Mouse (Mus musculus) megakaryocyte, adult 5-6 weeks (primary cell): ENCODE measurements around the gene Saa1. TPM values are rescaled to one million over a fixed set of nuclear protein-coding genes. Genes with fewer than 3 reads are reported as not detected.

Source experiments
- ATAC-seq: 2 replicates; pipeline ENCODE4 v1.8.0; 2016; ENCODE audit warnings: mild to moderate bottlenecking, inconsistent platforms; ENCODE audit not compliant: poor library complexity, severe bottlenecking
- total RNA-seq, 2 experiments: library from RNA; stranded (forward) in 1 of 2; stranded (reverse) in 1 of 2; fragments of 153-499, 151-499 nt in 1 of 2; fragments of 221-1000, 200-1000 nt in 1 of 2; gene quantifications; 2 replicates each; pipeline versions ENCODE4 v1.2.3 to v1.2.4; 2015 to 2017

Saa1 gene
- total RNA-seq, 2 experiments from 2014 or later, result not detected

DNA sequence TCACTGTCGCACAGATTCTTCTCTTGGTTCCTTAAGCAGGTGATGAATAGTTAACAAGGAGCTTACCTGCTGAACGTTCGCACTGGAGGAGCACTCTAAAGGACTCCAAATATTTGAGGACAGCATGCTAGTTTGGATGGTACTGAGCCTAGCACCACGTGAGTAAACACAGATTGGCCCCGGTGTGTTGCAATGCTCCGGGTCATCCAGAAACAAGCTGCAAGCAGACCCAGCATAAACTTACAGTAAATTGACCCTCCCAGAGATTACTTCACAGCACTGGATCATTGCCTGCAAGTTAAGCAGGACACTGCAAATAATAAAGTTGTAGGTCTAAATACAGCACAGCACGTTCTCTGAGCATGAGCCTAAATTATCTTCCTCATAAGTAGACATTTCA, 23.3 kb downstream of the Saa1 start:
- ATAC-seq, result no peak

DNA sequence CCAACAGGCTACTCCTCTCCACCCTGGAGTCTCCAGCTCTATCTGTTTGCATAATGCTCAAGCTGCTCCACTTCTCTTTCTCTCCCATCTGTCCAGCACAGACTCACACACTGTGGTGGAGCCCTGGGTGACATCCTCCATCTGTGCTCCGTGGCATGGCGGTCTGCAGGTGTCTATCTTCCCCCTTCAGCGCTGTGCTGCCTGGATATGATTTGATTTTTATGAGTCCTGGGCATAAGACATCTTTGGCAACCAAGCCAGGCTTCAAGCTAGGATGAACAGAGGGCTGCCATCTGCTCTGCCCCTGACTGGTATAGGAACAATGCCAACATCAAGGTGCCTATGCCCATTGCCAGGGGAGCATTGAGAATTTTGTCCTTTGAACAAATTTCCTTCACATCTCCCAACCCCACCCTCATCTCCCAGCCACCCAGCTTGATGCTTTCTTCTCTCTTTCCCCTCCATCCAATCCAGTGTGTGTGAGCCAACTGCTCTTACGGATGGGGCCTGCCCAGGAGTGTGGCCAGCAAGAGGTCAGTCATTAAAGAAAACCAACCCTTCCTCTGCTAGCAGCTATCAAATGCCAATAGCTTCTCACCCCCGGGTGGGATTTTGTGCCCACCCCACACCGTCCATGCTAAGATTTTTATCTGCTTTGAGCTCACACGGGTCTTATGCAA, 24.0 kb downstream of the Saa1 start:
- ATAC-seq, result no peak

DNA sequence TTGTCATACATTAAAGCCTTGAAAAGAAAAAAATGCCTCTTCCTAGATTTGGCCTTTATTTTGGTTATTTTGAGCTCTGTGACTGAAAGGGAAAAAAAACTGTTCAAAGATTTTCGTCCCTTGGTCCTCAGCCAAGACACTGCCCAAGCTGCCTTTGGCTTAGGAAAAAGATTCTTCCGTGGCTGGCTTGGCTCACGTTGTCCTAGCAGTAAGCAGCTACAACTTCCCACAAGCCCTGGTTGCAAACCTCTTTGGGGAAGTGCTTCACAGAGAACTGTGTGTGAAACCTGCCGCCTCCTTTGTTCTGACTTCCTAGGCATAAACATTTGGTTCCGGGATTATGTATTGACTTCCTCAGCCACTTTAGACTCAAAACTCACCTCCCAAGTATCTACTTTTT, 25.9 kb downstream of the Saa1 start:
- peak; percentile 65 for ATAC-seq

DNA sequence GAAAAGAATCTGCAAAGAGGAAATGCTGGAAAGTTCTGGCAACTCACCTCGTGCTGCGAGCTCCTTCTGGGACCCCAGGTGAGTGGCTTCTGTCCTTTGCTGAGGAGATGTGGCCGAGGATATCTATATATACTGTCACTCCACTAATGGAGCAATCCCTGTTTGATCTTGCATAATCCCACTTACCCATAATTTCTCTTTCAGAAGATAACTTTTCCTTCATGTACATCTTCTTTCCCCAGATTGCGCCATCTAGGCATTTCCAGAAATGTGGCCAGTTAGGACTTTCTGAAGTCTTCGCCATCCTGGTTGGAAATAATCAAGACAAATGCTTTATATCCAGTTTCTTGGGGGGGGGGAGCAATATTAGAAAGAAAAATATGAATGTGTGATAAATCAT, 27.2 kb downstream of the Saa1 start, which contains the start of gene Saa3:
Gene Saa3 (minus strand): TSS at position 101 of the 400 bp plus-strand sequence.
- ATAC-seq, result no peak

DNA sequence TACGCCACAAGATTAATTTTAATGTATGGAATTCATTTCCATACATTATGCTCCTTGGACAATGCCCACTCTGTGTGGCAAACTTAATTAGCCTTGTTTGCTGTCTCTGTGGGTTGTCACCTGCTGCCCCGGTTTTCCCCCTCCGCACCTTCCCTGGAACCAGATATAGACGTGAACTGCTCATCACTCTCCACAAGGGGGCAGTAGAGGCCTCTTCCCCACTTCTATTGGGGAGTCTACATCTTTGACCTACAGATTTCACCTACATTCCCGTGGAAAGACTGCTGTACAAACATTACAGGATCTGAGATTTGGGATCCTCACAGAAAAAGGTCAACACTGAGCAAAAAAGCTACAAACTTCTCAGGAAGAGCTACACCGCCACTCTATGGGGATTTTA, 28.3 kb downstream of the Saa1 start:
- ATAC-seq, result peak; percentile 39; the same call in 1 of the 2 replicates

DNA sequence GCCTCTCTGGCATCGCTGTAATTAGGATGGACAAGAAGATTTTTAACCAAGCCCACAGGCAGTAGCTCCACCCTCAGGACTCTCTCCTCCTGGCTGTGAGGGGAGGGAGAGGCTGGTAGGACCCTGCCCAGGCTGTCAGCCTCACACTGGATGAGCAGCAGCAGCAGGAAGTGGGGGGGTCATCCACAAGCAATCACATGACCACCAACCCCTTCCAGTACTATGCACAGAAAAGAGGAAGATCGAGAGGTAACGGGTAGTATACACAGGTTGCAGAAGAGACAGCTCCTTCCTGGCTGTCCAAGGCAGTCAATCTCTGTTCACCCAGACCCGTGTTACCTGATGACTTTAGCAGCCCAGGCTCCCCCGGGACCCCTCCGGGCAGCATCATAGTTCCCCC, 30.5 kb downstream of the Saa1 start:
- ATAC-seq, result peak; percentile 43

DNA sequence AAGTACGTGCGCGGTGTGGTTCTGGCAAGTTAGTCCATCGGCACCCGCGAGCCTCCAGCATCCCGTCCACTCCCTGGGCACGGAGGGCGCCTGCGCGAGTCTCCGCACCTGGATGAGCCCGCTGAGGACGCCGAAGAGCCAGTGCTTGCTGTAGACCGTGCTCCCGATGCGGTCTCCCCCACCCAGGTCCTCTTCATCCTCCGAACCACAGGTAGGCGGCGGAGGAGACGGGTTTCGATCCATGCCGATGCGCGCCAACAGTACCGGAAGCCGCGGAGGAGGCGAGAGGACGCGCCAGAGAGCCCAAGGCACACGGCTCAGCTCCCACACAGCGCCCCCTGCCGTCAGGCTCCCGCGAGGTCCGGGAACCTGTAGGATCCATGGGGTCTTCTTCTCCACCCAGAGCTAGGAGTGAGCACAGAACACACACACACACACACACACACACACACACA, 32.4 kb downstream of the Saa1 start, which contains the start of gene Saal1:
Gene Saal1 (minus strand): TSS at position 291 of the 455 bp plus-strand sequence.
- ATAC-seq, result peak; percentile 95

DNA sequence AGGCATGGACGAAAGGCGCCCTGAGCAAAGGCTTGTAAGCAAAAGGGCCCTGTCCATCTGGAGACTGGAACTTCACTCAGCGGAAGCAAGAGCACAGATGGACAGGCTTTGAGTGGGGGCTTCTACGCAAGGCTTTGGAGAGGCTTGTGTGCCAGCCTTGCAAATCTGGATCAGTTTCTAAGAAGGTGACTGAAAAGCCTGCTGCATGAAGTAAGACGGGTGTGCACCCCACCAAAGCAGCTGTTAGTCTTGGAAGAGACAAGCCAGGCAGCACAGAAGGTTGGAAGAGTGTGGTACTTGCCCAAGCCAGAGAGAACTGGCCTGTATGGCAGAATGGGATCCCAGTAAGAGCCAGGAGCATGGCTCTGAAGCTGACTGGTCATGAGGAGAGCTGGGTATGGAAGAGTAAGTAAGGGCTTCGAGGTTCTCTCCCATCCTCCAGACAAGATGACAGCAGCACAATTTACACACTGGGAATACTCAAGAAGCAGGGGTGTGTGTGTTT, 42.2 kb downstream of the Saa1 start:
- no peak for ATAC-seq

DNA sequence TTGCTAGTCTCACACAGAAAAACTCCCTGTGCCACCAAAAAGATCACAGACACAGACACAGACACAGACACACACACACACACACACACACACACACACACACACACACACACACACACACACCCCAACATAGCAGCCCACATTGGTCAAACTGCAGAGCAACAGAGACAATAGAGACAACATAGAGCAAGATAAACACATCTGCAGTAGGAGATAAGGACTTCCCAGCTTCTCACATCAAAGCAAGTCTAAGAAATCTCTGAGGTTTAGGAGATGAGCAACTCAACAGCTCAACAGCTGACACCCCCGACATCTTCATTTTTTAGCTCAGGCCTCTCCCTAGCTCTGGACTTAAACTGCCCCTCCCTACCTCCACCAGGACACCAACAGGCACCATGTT, 46.0 kb downstream of the Saa1 start:
- no peak for ATAC-seq

Other genes with a start within 250 kb of the Saa1 start
- 4.1 and 8.3 TPM in 2 replicates for gene Sergef, start 103.2 kb downstream of the Saa1 start, total RNA-seq (2015)
- gene Sergef, start 103.2 kb downstream of the Saa1 start, total RNA-seq (2017), result 8.3 and 9.3 TPM in 2 replicates
- not detected in 2 replicates for gene Tph1, start 70.4 kb downstream of the Saa1 start, total RNA-seq (2015)
- not detected in 2 replicates for gene Tph1, start 70.4 kb downstream of the Saa1 start, total RNA-seq (2017)
- 12.1 and 12.3 TPM in 2 replicates for gene Saal1, start 32.3 kb downstream of the Saa1 start, total RNA-seq (2015)
- gene Saal1, start 32.3 kb downstream of the Saa1 start, total RNA-seq (2017), result 9.9 and 12.5 TPM in 2 replicates
- gene Saa3, start 27.3 kb downstream of the Saa1 start, total RNA-seq (2015), result 0.52 and 0.87 TPM in 2 replicates
- gene Saa3, start 27.3 kb downstream of the Saa1 start, total RNA-seq (2017), result 1.8 and 2.0 TPM in 2 replicates
- not detected in 2 replicates for gene Saa4, start 10.4 kb downstream of the Saa1 start, total RNA-seq (2015)
- not detected in 2 replicates for gene Saa4, start 10.4 kb downstream of the Saa1 start, total RNA-seq (2017)
- gene Saa2, start 8.8 kb upstream of the Saa1 start, total RNA-seq (2015), result not detected in 2 replicates
- gene Saa2, start 8.8 kb upstream of the Saa1 start, total RNA-seq (2017), result not detected in 2 replicates
- gene Hps5, start 53.1 kb upstream of the Saa1 start, total RNA-seq (2015), result 26.0 and 27.1 TPM in 2 replicates
- gene Hps5, start 53.1 kb upstream of the Saa1 start, total RNA-seq (2017), result 58.8 and 61.3 TPM in 2 replicates
- gene Gtf2h1, start 53.1 kb upstream of the Saa1 start, total RNA-seq (2015), result 36.6 and 40.0 TPM in 2 replicates
- gene Gtf2h1, start 53.1 kb upstream of the Saa1 start, total RNA-seq (2017), result 70.2 and 74.8 TPM in 2 replicates
- gene Ldha, start 98.5 kb upstream of the Saa1 start, total RNA-seq (2015), result 278 and 286 TPM in 2 replicates
- gene Ldha, start 98.5 kb upstream of the Saa1 start, total RNA-seq (2017), result 212 and 223 TPM in 2 replicates
- gene Ldhc, start 118.2 kb upstream of the Saa1 start, total RNA-seq (2015), result 2.3 and 2.9 TPM in 2 replicates
- gene Ldhc, start 118.2 kb upstream of the Saa1 start, total RNA-seq (2017), result 1.0 TPM in 1 of 2 replicates, not detected in the other
- 94.3 and 96.9 TPM in 2 replicates for gene Tsg101, start 177.0 kb upstream of the Saa1 start, total RNA-seq (2015)
- gene Tsg101, start 177.0 kb upstream of the Saa1 start, total RNA-seq (2017), result 43.6 and 58.2 TPM in 2 replicates
- gene Uevld, start 215.5 kb upstream of the Saa1 start, total RNA-seq (2015), result 18.0 and 18.2 TPM in 2 replicates
- 14.1 and 16.2 TPM in 2 replicates for gene Uevld, start 215.5 kb upstream of the Saa1 start, total RNA-seq (2017)
- 2.3 TPM in 1 of 2 replicates, not detected in the other for gene Gm9999, start 240.6 kb upstream of the Saa1 start, total RNA-seq (2015)
- not detected in 2 replicates for gene Gm9999, start 240.6 kb upstream of the Saa1 start, total RNA-seq (2017)